Mouse (Mus musculus): Measurements from ENCODE around the gene Slc4a1. TPM values are rescaled to one million over a fixed set of nuclear protein-coding genes. Genes with fewer than 3 reads are reported as not detected.

The Slc4a1 gene
- total and polyA plus RNA-seq, 3 experiments, result 1.1 to 596 (median 2.9) TPM

- H3K9me3 ChIP-seq (replicated peaks), result no peaks in the 10 kb centered on the region
- no peaks in the 10 kb centered on the region for H3K36me3 ChIP-seq (replicated peaks)
- H3K4me1 ChIP-seq (ENCODE audit: insufficient read depth, low read depth, low read length), result peaks cover 80% of the 10 kb centered on the region
- ATAC-seq (ENCODE audit: extremely low read depth, insufficient number of reproducible peaks, low FRiP score, poor library complexity, severe bottlenecking) (no peak), DNase-seq (ENCODE audit: low spot score) (no peak)
- TF ChIP-seq GATA1 (IDR thresholded peaks at IDR 0.05; ENCODE audit: borderline replicate concordance, low read length) (no peak), GATA2 (IDR thresholded peaks at IDR 0.05; ENCODE audit: borderline replicate concordance, low read depth, low read length) (no peak), TAL1 (conservative IDR thresholded peaks at IDR 0.05; ENCODE audit: low read depth, low read length) (no peak), CTCF (IDR thresholded peaks at IDR 0.05; ENCODE audit: low read depth, low read length) (no peak), POLR2AphosphoS5 (IDR thresholded peaks at IDR 0.05; ENCODE audit: insufficient replicate concordance, low read depth, low read length) (no peak)
- peak overlapping the region; percentile 52; the same call in 1 of the 2 replicates for H3K4me3 ChIP-seq (ENCODE audit: low read depth, low read length)
- peaks cover 80% of the 10 kb centered on the region for H3K27me3 ChIP-seq (ENCODE audit: insufficient read depth, low read length)
Observed at GRCm38 (mm10) chr11:102365699-102366098, 304 bp downstream of the Slc4a1 start.

GRCm38 (mm10) chr11:102364570-102365371, 1.2 kb downstream of the Slc4a1 start:
- TF ChIP-seq TAL1 (conservative IDR thresholded peaks at IDR 0.05; ENCODE audit: low read depth, low read length) (peak; percentile 61; the same call in 1 of the 2 replicates), GATA1 (IDR thresholded peaks at IDR 0.05; ENCODE audit: borderline replicate concordance, low read length) (no peak)
- Histone ChIP-seq H3K4me3 (ENCODE audit: low read depth, low read length) (peak overlapping the region; percentile 69; the same call in 1 of the 2 replicates), H3K27me3 (ENCODE audit: insufficient read depth, low read length) (peaks cover 80% of the 10 kb centered on the region), H3K36me3 (replicated peaks) (no peaks in the 10 kb centered on the region), H3K4me1 (ENCODE audit: insufficient read depth, low read depth, low read length) (peaks cover 71% of the 10 kb centered on the region), H3K9me3 (replicated peaks) (no peaks in the 10 kb centered on the region)
- ATAC-seq (ENCODE audit: extremely low read depth, insufficient number of reproducible peaks, low FRiP score, poor library complexity, severe bottlenecking) (peak; percentile 24; the same call in 1 of the 2 replicates), DNase-seq (ENCODE audit: low spot score) (peak; percentile 74)

GRCm38 (mm10) chr11:102363623-102364022, 2.4 kb downstream of the Slc4a1 start:
- peaks cover 59% of the 10 kb centered on the region for H3K4me1 ChIP-seq (ENCODE audit: insufficient read depth, low read depth, low read length)
- peak overlapping the region; percentile 59; the same call in 1 of the 2 replicates for H3K4me3 ChIP-seq (ENCODE audit: low read depth, low read length)
- 0 out of 2 replicates have a peak, but pooled peaks have one; percentile 30 for TF ChIP-seq GATA2 (IDR thresholded peaks at IDR 0.05; ENCODE audit: borderline replicate concordance, low read depth, low read length)
- peak; percentile 90 for TF ChIP-seq TAL1 (conservative IDR thresholded peaks at IDR 0.05; ENCODE audit: low read depth, low read length)
- TF ChIP-seq GATA1 (IDR thresholded peaks at IDR 0.05; ENCODE audit: borderline replicate concordance, low read length), result no peak
- peak; percentile 72 for ATAC-seq (ENCODE audit: extremely low read depth, insufficient number of reproducible peaks, low FRiP score, poor library complexity, severe bottlenecking)
- H3K27me3 ChIP-seq (ENCODE audit: insufficient read depth, low read length), result peaks cover 80% of the 10 kb centered on the region
- H3K36me3 ChIP-seq (replicated peaks), result no peaks in the 10 kb centered on the region
- no peaks in the 10 kb centered on the region for H3K9me3 ChIP-seq (replicated peaks)
- DNase-seq (ENCODE audit: low spot score), result peak; percentile 73

GRCm38 (mm10) chr11:102361776-102362495, 4.1 kb downstream of the Slc4a1 start:
- no peak for ATAC-seq (ENCODE audit: extremely low read depth, insufficient number of reproducible peaks, low FRiP score, poor library complexity, severe bottlenecking)
- Histone ChIP-seq H3K4me3 (ENCODE audit: low read depth, low read length) (no peak overlapping the region), H3K4me1 (ENCODE audit: insufficient read depth, low read depth, low read length) (peaks cover 47% of the 10 kb centered on the region), H3K36me3 (replicated peaks) (no peaks in the 10 kb centered on the region), H3K9me3 (replicated peaks) (no peaks in the 10 kb centered on the region), H3K27me3 (ENCODE audit: insufficient read depth, low read length) (peaks cover 85% of the 10 kb centered on the region)
- TF ChIP-seq CTCF (IDR thresholded peaks at IDR 0.05; ENCODE audit: low read depth, low read length) (no peak), GATA1 (IDR thresholded peaks at IDR 0.05; ENCODE audit: borderline replicate concordance, low read length) (no peak), POLR2AphosphoS5 (IDR thresholded peaks at IDR 0.05; ENCODE audit: insufficient replicate concordance, low read depth, low read length) (no peak), GATA2 (IDR thresholded peaks at IDR 0.05; ENCODE audit: borderline replicate concordance, low read depth, low read length) (no peak), TAL1 (conservative IDR thresholded peaks at IDR 0.05; ENCODE audit: low read depth, low read length) (no peak)
- no peak for DNase-seq (ENCODE audit: low spot score)

GRCm38 (mm10) chr11:102358365-102358764, 7.6 kb downstream of the Slc4a1 start:
- H3K4me3 ChIP-seq (ENCODE audit: low read depth, low read length), result no peak overlapping the region
- H3K27me3 ChIP-seq (ENCODE audit: insufficient read depth, low read length), result peaks cover 93% of the 10 kb centered on the region
- TF ChIP-seq CTCF (IDR thresholded peaks at IDR 0.05; ENCODE audit: low read depth, low read length) (no peak), GATA2 (IDR thresholded peaks at IDR 0.05; ENCODE audit: borderline replicate concordance, low read depth, low read length) (no peak), POLR2AphosphoS5 (IDR thresholded peaks at IDR 0.05; ENCODE audit: insufficient replicate concordance, low read depth, low read length) (no peak)
- DNase-seq (ENCODE audit: low spot score), result no peak
- no peak for ATAC-seq (ENCODE audit: extremely low read depth, insufficient number of reproducible peaks, low FRiP score, poor library complexity, severe bottlenecking)
- H3K9me3 ChIP-seq (replicated peaks), result no peaks in the 10 kb centered on the region
- no peaks in the 10 kb centered on the region for H3K36me3 ChIP-seq (replicated peaks)
- peaks cover 18% of the 10 kb centered on the region for H3K4me1 ChIP-seq (ENCODE audit: insufficient read depth, low read depth, low read length)

- Histone ChIP-seq H3K4me3 (ENCODE audit: low read depth, low read length) (no peak overlapping the region), H3K9me3 (replicated peaks) (no peaks in the 10 kb centered on the region), H3K27me3 (ENCODE audit: insufficient read depth, low read length) (peaks cover 94% of the 10 kb centered on the region), H3K36me3 (replicated peaks) (no peaks in the 10 kb centered on the region), H3K4me1 (ENCODE audit: insufficient read depth, low read depth, low read length) (peaks cover 3% of the 10 kb centered on the region; the same call in 1 of the 2 replicates)
- no peak for TF ChIP-seq CTCF (IDR thresholded peaks at IDR 0.05; ENCODE audit: low read depth, low read length)
- TF ChIP-seq TAL1 (conservative IDR thresholded peaks at IDR 0.05; ENCODE audit: low read depth, low read length), result no peak
- TF ChIP-seq GATA1 (IDR thresholded peaks at IDR 0.05; ENCODE audit: borderline replicate concordance, low read length), result no peak
- no peak for TF ChIP-seq GATA2 (IDR thresholded peaks at IDR 0.05; ENCODE audit: borderline replicate concordance, low read depth, low read length)
- no peak for TF ChIP-seq POLR2AphosphoS5 (IDR thresholded peaks at IDR 0.05; ENCODE audit: insufficient replicate concordance, low read depth, low read length)
- DNase-seq (ENCODE audit: low spot score), result no peak
- ATAC-seq (ENCODE audit: extremely low read depth, insufficient number of reproducible peaks, low FRiP score, poor library complexity, severe bottlenecking), result no peak
Observed at GRCm38 (mm10) chr11:102356636-102357350, 9.2 kb downstream of the Slc4a1 start.
